Mouse (Mus musculus): ENCODE results near the gene Hibch. TPM values are rescaled to one million over a fixed set of nuclear protein-coding genes. Genes with fewer than 3 reads are reported as not detected.

The Hibch gene
- total RNA-seq, 2 experiments from 2014 or later, result 77.8 to 88.4 TPM

Other genes with a start within 250 kb of the Hibch start
- 1 to 10 TPM; 1.2 to 1.3 TPM for gene Nemp2, start 214.2 kb upstream of the Hibch start, total RNA-seq (2021)
- gene Mfsd6, start 117.5 kb upstream of the Hibch start, total RNA-seq (2021), result 10 to 100 TPM; 18.8 to 21.6 TPM
- 10 to 100 TPM; 17.4 to 17.7 TPM for gene Inpp1, start 27.2 kb upstream of the Hibch start, total RNA-seq (2021)
- gene 1700019D03Rik, start 175.2 kb downstream of the Hibch start, total RNA-seq (2021), result 1 to 10 TPM in 1 of 2 experiments, under 1 TPM in 1; 0.75 to 1.5 TPM
- gene Mstn, start 216.7 kb downstream of the Hibch start, total RNA-seq (2021), result under 1 TPM; 0.31 to 0.46 TPM

Data from heart, postnatal 36 days (tissue).